Mouse (Mus musculus): ENCODE results near the gene Wnt8b. TPM values are rescaled to one million over a fixed set of nuclear protein-coding genes. Genes with fewer than 3 reads are reported as not detected.

Wnt8b gene
- total and polyA plus RNA-seq, 2 experiments from 2014 or later = 1.2 to 2.1 TPM

- Histone ChIP-seq H3K27me3 (ENCODE audit: insufficient read depth, low read length) (peaks cover 24% of the 10 kb centered on the region), H3K27ac (ENCODE audit: low read depth, low read length) (no peak overlapping the region), H3K36me3 (ENCODE audit: insufficient read depth) (no peaks in the 10 kb centered on the region; the same call in 1 of the 2 replicates), H3K9me3 (ENCODE audit: low read length) (no peaks in the 10 kb centered on the region), H3K9ac (no peak overlapping the region), H3K4me1 (ENCODE audit: insufficient read depth) (no peaks in the 10 kb centered on the region), H3K4me3 (ENCODE audit: low read depth, low read length) (no peak overlapping the region), H3K4me2 (ENCODE audit: low read depth) (no peak overlapping the region)
- 94% methylated on average over 8 of the region's 8 CpGs for WGBS
- DNase-seq (no peak), ATAC-seq (no peak)
- no peak for TF ChIP-seq CTCF (IDR thresholded peaks at IDR 0.05; ENCODE audit: low read depth)
Observed at GRCm38 (mm10) chr19:44542694-44543178, 49.5 kb downstream of the Wnt8b start.

GRCm38 (mm10) chr19:44544372-44544771 lies 51.1 kb downstream of the Wnt8b start:
- no peak for TF ChIP-seq CTCF (IDR thresholded peaks at IDR 0.05; ENCODE audit: low read depth)
- no peaks in the 10 kb centered on the region for H3K4me1 ChIP-seq (ENCODE audit: insufficient read depth)
- H3K36me3 ChIP-seq (ENCODE audit: insufficient read depth) = peaks cover 16% of the 10 kb centered on the region
- no peak overlapping the region for H3K4me2 ChIP-seq (ENCODE audit: low read depth)
- ATAC-seq = no peak
- H3K9me3 ChIP-seq (ENCODE audit: low read length) = no peaks in the 10 kb centered on the region
- DNase-seq = no peak
- WGBS = 58% methylated on average over 10 of the region's 10 CpGs
- H3K27me3 ChIP-seq (ENCODE audit: insufficient read depth, low read length) = peaks cover 24% of the 10 kb centered on the region
- H3K4me3 ChIP-seq (ENCODE audit: low read depth, low read length) = no peak overlapping the region
- no peak overlapping the region for H3K27ac ChIP-seq (ENCODE audit: low read depth, low read length)
- no peak overlapping the region for H3K9ac ChIP-seq

- Histone ChIP-seq H3K4me3 (ENCODE audit: low read depth, low read length) (no peak overlapping the region), H3K4me2 (ENCODE audit: low read depth) (peak overlapping the region; percentile 45; the same call in 1 of the 2 replicates), H3K27ac (ENCODE audit: low read depth, low read length) (no peak overlapping the region), H3K27me3 (ENCODE audit: insufficient read depth, low read length) (peaks cover 24% of the 10 kb centered on the region), H3K36me3 (ENCODE audit: insufficient read depth) (peaks cover 19% of the 10 kb centered on the region), H3K9me3 (ENCODE audit: low read length) (no peaks in the 10 kb centered on the region), H3K9ac (no peak overlapping the region), H3K4me1 (ENCODE audit: insufficient read depth) (no peaks in the 10 kb centered on the region)
- peak; percentile 81 for TF ChIP-seq CTCF (IDR thresholded peaks at IDR 0.05; ENCODE audit: low read depth)
- DNase-seq (peak; percentile 87), ATAC-seq (peak; percentile 55; the same call in 1 of the 2 replicates)
- WGBS = 4% methylated on average over 13 of the region's 13 CpGs
Observed at GRCm38 (mm10) chr19:44544775-44545174, 51.5 kb downstream of the Wnt8b start.

DNA sequence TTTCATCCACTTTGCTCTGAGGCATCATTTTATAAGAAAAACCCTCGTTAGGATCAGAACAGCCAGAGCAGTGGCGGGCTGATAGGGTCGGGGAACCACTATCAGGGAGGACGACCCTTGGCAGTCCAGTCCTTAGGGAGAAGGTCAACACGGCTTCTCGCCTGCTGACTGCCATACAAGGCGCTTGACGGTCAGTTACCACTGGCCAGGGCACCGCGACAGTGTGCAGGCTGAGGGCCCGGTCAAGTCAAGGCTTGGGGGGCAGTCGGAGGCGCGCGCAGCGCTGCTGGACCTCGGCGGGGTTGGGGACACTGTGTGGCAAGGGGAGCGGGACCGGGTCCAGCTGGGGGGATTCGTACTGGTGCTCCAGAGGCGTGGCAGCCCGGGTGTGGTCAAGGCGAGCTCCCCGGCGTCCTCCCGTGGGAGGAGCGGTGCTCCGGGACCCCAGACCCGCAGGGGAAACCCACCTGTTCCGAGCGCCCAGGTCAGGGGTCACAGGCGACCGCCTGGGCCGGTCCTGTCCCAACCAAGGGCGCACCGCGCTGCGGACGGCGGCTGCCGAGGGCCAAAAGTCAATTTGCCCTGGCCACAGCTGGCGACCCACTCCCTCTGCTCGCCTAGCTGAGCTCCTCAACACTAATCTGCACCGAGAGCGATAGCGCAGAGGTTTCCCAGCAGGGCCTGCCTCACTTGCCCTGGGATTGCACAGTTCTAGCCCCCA lies 52.2 kb downstream of the Wnt8b start, which contains the start of gene Sec31b:
Sec31b (minus strand) TSS at position 544 of the 721 bp plus-strand sequence.
- Histone ChIP-seq H3K27me3 (ENCODE audit: insufficient read depth, low read length) (peaks cover 24% of the 10 kb centered on the region), H3K4me3 (ENCODE audit: low read depth, low read length) (peak within 1 kb of the TSS; percentile 26), H3K9ac (no peak within 1 kb of the TSS; the same call in 1 of the 2 replicates), H3K4me1 (ENCODE audit: insufficient read depth) (no peaks in the 10 kb centered on the region), H3K4me2 (ENCODE audit: low read depth) (peak within 1 kb of the TSS; percentile 45), H3K9me3 (ENCODE audit: low read length) (no peaks in the 10 kb centered on the region), H3K36me3 (ENCODE audit: insufficient read depth) (peaks cover 26% of the 10 kb centered on the region), H3K27ac (ENCODE audit: low read depth, low read length) (no peak within 1 kb of the TSS)
- ATAC-seq = no peak
- 2% methylated on average over 46 of the region's 47 CpGs for WGBS
- no peak for DNase-seq
- no peak for TF ChIP-seq CTCF (IDR thresholded peaks at IDR 0.05; ENCODE audit: low read depth)

GRCm38 (mm10) chr19:44552731-44553130 lies 59.5 kb downstream of the Wnt8b start, which contains the start of gene Gm20538:
Gm20538 (minus strand) TSS chr19:44552831.
- ATAC-seq (no peak), DNase-seq (no peak)
- Histone ChIP-seq H3K4me2 (ENCODE audit: low read depth) (no peak within 1 kb of the TSS), H3K27me3 (ENCODE audit: insufficient read depth, low read length) (no peaks in the 10 kb centered on the region), H3K27ac (ENCODE audit: low read depth, low read length) (no peak within 1 kb of the TSS), H3K4me3 (ENCODE audit: low read depth, low read length) (no peak within 1 kb of the TSS), H3K36me3 (ENCODE audit: insufficient read depth) (peaks cover 47% of the 10 kb centered on the region), H3K4me1 (ENCODE audit: insufficient read depth) (peaks cover 12% of the 10 kb centered on the region), H3K9ac (no peak within 1 kb of the TSS), H3K9me3 (ENCODE audit: low read length) (no peaks in the 10 kb centered on the region)
- TF ChIP-seq CTCF (IDR thresholded peaks at IDR 0.05; ENCODE audit: low read depth) = no peak
- 96% methylated on average over 4 of the region's 4 CpGs for WGBS

DNA sequence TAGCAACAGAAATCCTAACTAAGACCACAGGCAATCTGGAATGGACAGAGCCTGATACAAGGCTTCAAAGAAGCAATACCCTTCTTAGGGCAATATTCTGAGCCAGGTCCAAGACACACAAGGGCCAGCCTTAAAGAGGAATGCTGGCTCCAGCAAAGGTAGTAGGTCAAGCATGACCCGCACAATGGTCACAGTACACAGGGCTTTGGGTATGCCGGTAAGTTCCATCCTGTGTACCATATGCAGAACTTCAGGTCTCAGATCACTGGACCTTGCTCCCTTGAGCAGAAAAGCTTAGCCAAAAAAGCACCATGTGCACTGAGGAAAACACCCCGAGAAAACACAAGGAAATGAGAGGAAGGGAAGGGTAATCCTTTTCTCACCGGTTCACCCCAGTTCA lies 60.0 kb downstream of the Wnt8b start:
- H3K27ac ChIP-seq (ENCODE audit: low read depth, low read length) = no peak overlapping the region
- no peak overlapping the region for H3K9ac ChIP-seq
- no peak overlapping the region for H3K4me2 ChIP-seq (ENCODE audit: low read depth)
- H3K4me1 ChIP-seq (ENCODE audit: insufficient read depth) = peaks cover 12% of the 10 kb centered on the region
- peaks cover 42% of the 10 kb centered on the region for H3K36me3 ChIP-seq (ENCODE audit: insufficient read depth)
- WGBS = 97% methylated on average over 4 of the region's 4 CpGs
- ATAC-seq (no peak), DNase-seq (no peak)
- no peaks in the 10 kb centered on the region for H3K9me3 ChIP-seq (ENCODE audit: low read length)
- no peak overlapping the region for H3K4me3 ChIP-seq (ENCODE audit: low read depth, low read length)
- no peaks in the 10 kb centered on the region for H3K27me3 ChIP-seq (ENCODE audit: insufficient read depth, low read length)
- no peak for TF ChIP-seq CTCF (IDR thresholded peaks at IDR 0.05; ENCODE audit: low read depth)

- no peak for TF ChIP-seq CTCF (IDR thresholded peaks at IDR 0.05; ENCODE audit: low read depth)
- Histone ChIP-seq H3K4me2 (ENCODE audit: low read depth) (peak overlapping the region; percentile 76), H3K27ac (ENCODE audit: low read depth, low read length) (peak overlapping the region; percentile 71), H3K4me3 (ENCODE audit: low read depth, low read length) (peak overlapping the region; percentile 82), H3K27me3 (ENCODE audit: insufficient read depth, low read length) (no peaks in the 10 kb centered on the region), H3K9me3 (ENCODE audit: low read length) (no peaks in the 10 kb centered on the region), H3K9ac (peak overlapping the region; percentile 81), H3K36me3 (ENCODE audit: insufficient read depth) (peaks cover 31% of the 10 kb centered on the region), H3K4me1 (ENCODE audit: insufficient read depth) (peaks cover 12% of the 10 kb centered on the region)
- ATAC-seq (peak; percentile 11; the same call in 1 of the 2 replicates), DNase-seq (no peak)
- WGBS = 3% methylated on average over 8 of the region's 8 CpGs
Observed at GRCm38 (mm10) chr19:44554490-44554860, 61.2 kb downstream of the Wnt8b start.

Measured in forebrain, postnatal 0 days (tissue).